Mouse (Mus musculus) adrenal gland, postnatal 4 days (tissue): ENCODE results near the gene Psma3. TPM values are rescaled to one million over a fixed set of nuclear protein-coding genes. Genes with fewer than 3 reads are reported as not detected.
A peak's percentile ranks its signal among the peaks of the same experiment; 100 is the strongest.

Experiments
- DNase-seq, 2 experiments: peaks; one replicate each; pipeline ENCODE4 v3.0.0; 2021 to 2022; ENCODE audit warnings: low spot score in 2 of 2, mixed read lengths in 2 of 2
- long read RNA-seq, 2 experiments: library from polyadenylated mRNA; stranded (forward); transcript quantifications; one replicate each; pipeline ENCODE4 v2.0.0; 2021
- total RNA-seq, 2 experiments: library from RNA; stranded (reverse); gene quantifications; 2 replicates each; pipeline ENCODE4 v1.2.3; 2021

Psma3 gene
- total RNA-seq, result 100 to 1,000 TPM; 326 to 333 TPM
- long read RNA-seq, experiment 1, transcript Psma3-201 (11 exons, 875 nt), result minor isoform, 7 of 287 reads
- long read RNA-seq, experiment 1, transcript Psma3-206 (11 exons, 1,394 nt), result minor isoform, 6 of 287 reads
- long read RNA-seq, experiment 1, transcript Psma3-202 (11 exons, 2,846 nt), result major isoform, 248 of 287 reads
- long read RNA-seq, experiment 1, partial matches to known transcripts, result 2 of 287 reads
- long read RNA-seq, experiment 1, other reads (novel, unspliced or antisense), result 23 of 287 reads
- long read RNA-seq, experiment 2, transcript Psma3-206 (11 exons, 1,394 nt), result minor isoform, 8 of 269 reads
- long read RNA-seq, experiment 2, transcript Psma3-201 (11 exons, 875 nt), result minor isoform, 11 of 269 reads
- long read RNA-seq, experiment 2, transcript Psma3-203 (10 exons, 1,027 nt), result minor isoform, 5 of 269 reads
- long read RNA-seq, experiment 2, transcript Psma3-202 (11 exons, 2,846 nt), result major isoform, 218 of 269 reads
- long read RNA-seq, experiment 2, partial matches to known transcripts, result 2 of 269 reads
- long read RNA-seq, experiment 2, other reads (novel, unspliced or antisense), result 24 of 269 reads

DNA sequence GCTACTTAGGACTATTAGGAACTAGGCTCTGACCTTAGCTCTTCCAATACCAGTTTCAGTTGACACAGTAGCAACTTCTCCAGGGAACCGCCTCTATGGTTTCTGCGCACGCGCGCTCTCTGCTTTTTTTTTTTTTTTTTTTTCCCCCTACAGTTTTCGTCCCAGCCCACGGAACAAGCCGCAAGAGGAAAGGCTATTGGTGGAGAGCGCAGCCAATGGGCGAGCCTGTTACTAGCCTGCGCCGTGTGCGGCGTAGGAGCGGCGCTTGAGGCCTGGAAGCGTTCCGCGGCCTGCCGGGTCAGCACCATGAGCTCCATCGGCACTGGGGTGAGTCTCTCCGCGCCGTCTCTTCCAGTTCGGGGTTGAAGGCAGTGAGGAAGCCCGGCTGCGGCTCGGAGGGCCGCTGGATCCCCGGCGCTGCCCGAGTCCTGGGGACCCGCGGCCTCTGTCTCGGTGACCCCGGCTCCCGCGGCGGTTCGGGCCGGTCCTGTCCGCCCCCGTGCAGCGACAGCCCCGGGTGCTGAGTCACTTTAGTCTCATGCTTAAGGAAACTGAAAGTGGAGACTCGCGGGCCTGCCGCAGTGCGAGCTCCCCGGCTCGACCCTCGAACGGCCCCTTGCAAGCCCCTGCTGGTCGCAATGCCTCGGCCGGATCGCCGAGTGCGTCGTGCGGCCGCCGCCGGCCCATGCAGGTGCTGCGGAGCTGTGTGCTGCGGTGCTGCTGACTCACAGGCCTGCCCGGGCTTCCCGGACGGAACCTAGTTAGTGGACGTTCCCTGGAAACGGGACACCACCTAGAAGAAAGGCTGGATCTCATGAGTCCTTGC is at the start of gene Psma3:
Psma3 (plus strand) TSS at position 181 of the 826 bp plus-strand sequence.
- DNase-seq, result peak; percentile 74 to 77

DNA sequence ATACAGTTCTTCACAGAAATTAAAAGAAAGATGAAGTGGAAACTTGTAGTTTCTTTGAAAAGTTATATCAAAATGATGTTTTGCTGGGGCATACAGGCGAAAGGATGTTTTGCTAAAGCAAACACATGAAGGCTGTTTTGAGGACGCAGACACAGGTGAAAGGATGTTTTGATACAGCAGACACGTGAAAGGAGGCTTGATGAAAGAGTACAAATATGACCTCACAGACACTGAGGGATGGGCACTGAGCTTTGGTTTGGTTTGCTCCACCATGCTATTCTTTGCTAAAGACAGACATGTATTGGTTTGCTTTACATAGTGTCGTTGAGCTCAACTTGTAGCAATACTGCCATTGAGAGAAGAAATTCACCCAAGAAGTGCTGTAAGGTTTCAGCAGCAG is 44.6 kb upstream of the Psma3 start:
- no peak for DNase-seq

- DNase-seq, result no peak
Measured at GRCm38 (mm10) chr12:70937150-70937549, 37.3 kb upstream of the Psma3 start.

DNA sequence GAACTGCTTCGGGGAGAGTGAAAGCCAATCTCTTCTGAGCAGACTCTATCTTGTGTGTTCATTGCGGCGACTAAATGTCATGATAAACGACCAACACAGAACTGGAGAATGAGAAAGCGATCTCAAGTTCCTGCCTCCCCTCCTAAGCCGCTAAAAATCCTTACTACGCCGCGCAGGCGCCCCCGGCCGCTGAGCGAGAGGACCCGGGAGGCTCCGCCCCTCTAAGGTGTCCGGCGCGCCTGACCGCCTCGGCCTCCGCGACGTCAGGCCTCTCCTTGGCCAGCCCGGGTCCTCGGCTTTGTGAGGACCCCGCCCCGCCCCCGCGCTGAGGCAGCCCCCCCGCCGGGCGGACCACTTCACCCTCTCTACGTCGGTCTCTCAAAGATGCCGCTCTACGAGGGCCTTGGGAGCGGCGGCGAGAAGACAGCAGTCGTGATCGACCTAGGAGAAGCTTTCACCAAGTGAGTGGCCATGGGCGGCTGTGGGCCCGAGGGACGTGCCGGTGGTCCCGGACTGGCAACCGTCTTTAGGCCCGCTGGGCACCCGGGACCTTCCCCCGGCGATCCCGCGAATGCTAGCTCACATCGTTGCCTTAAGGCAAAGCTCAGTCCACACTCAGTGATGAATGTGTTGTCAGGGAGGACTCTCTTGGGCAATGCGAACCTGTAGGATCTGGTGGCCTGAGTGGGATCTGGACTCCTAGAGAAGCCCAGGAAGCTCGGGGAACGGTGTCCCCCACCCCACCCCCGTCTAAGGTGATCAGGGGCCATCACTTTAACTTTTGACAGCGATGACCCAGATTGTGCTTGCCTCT is 36.6 kb upstream of the Psma3 start, which contains the start of gene Actr10:
Actr10 (plus strand) TSS at position 287 of the 814 bp plus-strand sequence.
- DNase-seq, result peak; percentile 88 to 90

- no peak for DNase-seq
Measured at GRCm38 (mm10) chr12:70940806-70941205, 33.6 kb upstream of the Psma3 start.

- DNase-seq, result no peak
Measured at GRCm38 (mm10) chr12:70944181-70944580, 30.2 kb upstream of the Psma3 start.

- no peak for DNase-seq
Measured at GRCm38 (mm10) chr12:70946585-70947256, 27.7 kb upstream of the Psma3 start.

- DNase-seq, result no peak
Measured at GRCm38 (mm10) chr12:70958640-70959039, 15.8 kb upstream of the Psma3 start.

GRCm38 (mm10) chr12:70967581-70967980 is 6.8 kb upstream of the Psma3 start:
- DNase-seq, result no peak

GRCm38 (mm10) chr12:70968141-70968790 is 6.2 kb upstream of the Psma3 start:
- DNase-seq, result peak; percentile 61 to 77

- DNase-seq, result peak; percentile 65 to 77
Measured at GRCm38 (mm10) chr12:70968791-70969307, 5.6 kb upstream of the Psma3 start.

DNA sequence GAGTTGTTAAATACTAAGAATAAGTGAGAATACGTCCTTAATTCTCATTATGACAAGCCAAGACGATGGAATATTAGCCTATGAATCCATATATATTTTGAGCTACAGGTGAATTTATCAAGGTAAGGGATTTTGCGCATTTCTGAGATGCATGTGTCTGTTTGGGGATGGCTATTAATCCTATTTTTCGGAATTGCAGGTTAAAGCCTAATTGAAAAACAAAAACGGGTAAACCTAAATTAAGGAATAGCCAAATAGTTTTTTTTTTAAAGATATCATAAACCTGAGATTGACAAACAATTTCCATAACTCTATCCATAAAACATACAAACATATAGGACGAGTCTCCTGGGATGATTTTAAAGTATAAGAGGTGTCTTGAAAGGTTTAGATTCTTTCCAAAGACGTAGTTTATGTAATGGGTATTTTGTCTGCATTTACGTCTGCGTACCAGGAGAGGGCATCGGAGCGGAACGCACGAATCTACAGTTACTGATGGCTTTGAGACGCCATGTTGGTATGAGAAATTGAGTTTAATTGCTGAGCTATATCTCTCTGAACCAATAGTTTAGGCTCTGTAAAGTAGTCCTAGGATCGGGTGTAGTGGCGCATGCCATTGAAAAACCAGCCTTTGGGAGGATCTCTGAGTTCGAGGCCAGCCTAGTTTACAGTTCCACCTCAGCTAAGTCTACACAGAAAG is 4.8 kb upstream of the Psma3 start:
- DNase-seq, result no peak

DNA sequence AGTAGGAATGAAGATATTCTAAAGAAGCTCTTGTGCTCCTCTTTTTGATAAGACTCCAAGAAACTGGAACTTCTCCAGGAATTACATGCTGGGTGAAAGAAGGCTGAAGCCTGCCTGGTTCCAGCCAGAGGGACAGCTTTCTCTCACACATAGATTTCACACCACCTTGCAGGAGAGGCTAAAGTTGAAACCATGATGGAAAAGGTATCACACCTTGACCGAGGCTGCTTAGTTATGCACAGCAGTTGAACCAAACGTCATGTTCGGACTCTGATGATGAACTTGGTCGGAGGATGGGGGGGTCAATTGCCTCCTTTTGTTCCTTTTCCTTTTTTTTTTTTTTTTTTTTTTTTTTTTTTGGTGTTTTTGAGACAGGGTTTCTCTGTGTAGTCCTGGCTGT is 590 bp upstream of the Psma3 start:
- no peak for DNase-seq

DNA sequence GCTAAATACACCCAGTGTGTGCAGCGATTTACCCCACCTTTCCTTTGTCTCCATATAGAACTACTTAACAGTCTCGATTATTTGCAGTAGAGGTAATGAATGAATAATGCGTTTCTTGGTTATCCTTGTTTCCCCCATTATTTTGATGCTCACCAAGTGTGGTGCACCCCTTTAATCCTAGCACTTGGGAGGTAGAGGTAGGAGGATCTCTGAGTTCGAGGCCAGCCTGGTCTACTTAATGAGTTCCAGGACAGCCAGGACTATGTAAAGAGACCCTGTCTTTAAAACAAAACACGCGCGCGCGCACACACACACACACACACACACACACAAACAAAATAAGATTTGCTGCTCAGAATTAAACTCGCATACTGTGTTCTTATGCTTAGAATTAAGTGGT is 985 bp downstream of the Psma3 start:
- DNase-seq, result no peak

- DNase-seq, result no peak
Measured at GRCm38 (mm10) chr12:70975891-70976290, 1.5 kb downstream of the Psma3 start.

GRCm38 (mm10) chr12:70978345-70978744 is 3.9 kb downstream of the Psma3 start:
- no peak for DNase-seq

- no peak for DNase-seq
Measured at GRCm38 (mm10) chr12:70984855-70985550, 10.6 kb downstream of the Psma3 start.

DNA sequence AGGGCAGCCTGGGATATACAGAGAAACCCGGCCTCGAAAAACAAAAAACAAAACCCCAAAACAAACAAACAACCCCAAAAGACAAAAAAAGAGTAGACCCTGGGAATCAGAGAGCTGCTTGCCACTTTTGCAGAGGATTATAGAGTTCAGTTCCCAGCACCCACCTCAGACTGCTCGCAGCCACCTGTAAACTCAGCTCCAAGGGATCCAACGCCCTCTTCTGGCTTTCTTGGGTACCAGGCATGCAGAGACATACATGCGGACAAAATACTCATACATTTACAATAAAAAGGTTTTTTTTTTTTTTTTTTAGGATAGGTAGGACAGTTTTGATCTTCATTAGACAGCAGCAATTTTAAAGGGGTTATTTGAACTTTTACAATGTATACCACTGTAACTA is 22.8 kb downstream of the Psma3 start:
- no peak for DNase-seq
